Mouse (Mus musculus): ENCODE data around the gene Gm17660. TPM values are rescaled to one million over a fixed set of nuclear protein-coding genes. Genes with fewer than 3 reads are reported as not detected.
"Not testable (repeated sequence)": the region's sequence is repeated elsewhere in the genome, so short reads cannot be mapped to it uniquely, and the experiment has no call there.

Gene Gm17660
- polyA plus RNA-seq, 1 experiment = not detected

- 94% methylated on average over 1 of the region's 1 CpGs for WGBS
- H3K27ac ChIP-seq (ENCODE audit: insufficient read depth, low read depth, low read length) = no peak overlapping the region
- H3K4me3 ChIP-seq (ENCODE audit: insufficient read depth, low read depth, low read length) = no peak overlapping the region
- TF ChIP-seq CTCF (IDR thresholded peaks at IDR 0.05; ENCODE audit: insufficient read depth, low read depth, low read length) (no peak), POLR2A (IDR thresholded peaks at IDR 0.05; ENCODE audit: insufficient read depth, low read depth, low read length) (no peak)
- no peaks in the 10 kb centered on the region for H3K4me1 ChIP-seq (ENCODE audit: control insufficient read depth, insufficient read depth, low read length)
These were observed 40.7 kb downstream of the Gm17660 start for GRCm38 (mm10) chr5:104036686-104037085.

- 60% methylated on average over 1 of the region's 1 CpGs for whole genome bisulfite sequencing
- no peak overlapping the region for H3K4me3 ChIP-seq (ENCODE audit: insufficient read depth, low read depth, low read length)
- no peak for TF ChIP-seq CTCF (IDR thresholded peaks at IDR 0.05; ENCODE audit: insufficient read depth, low read depth, low read length)
- no peak for TF ChIP-seq POLR2A (IDR thresholded peaks at IDR 0.05; ENCODE audit: insufficient read depth, low read depth, low read length)
- H3K27ac ChIP-seq (ENCODE audit: insufficient read depth, low read depth, low read length) = no peak overlapping the region
- H3K4me1 ChIP-seq (ENCODE audit: control insufficient read depth, insufficient read depth, low read length) = no peaks in the 10 kb centered on the region
These were observed 41.6 kb downstream of the Gm17660 start for GRCm38 (mm10) chr5:104035824-104036223.

- Histone ChIP-seq H3K27ac (ENCODE audit: insufficient read depth, low read depth, low read length) (no peak overlapping the region), H3K4me3 (ENCODE audit: insufficient read depth, low read depth, low read length) (no peak overlapping the region), H3K4me1 (ENCODE audit: control insufficient read depth, insufficient read depth, low read length) (no peaks in the 10 kb centered on the region)
- TF ChIP-seq CTCF (IDR thresholded peaks at IDR 0.05; ENCODE audit: insufficient read depth, low read depth, low read length) (no peak), POLR2A (IDR thresholded peaks at IDR 0.05; ENCODE audit: insufficient read depth, low read depth, low read length) (no peak)
These were observed 42.3 kb downstream of the Gm17660 start for GRCm38 (mm10) chr5:104035066-104035465.

GRCm38 (mm10) chr5:104032434-104033097 lies 44.8 kb downstream of the Gm17660 start:
- TF ChIP-seq CTCF (IDR thresholded peaks at IDR 0.05; ENCODE audit: insufficient read depth, low read depth, low read length) = no peak
- no peak for TF ChIP-seq POLR2A (IDR thresholded peaks at IDR 0.05; ENCODE audit: insufficient read depth, low read depth, low read length)
- Histone ChIP-seq H3K27ac (ENCODE audit: insufficient read depth, low read depth, low read length) (no peak overlapping the region), H3K4me1 (ENCODE audit: control insufficient read depth, insufficient read depth, low read length) (no peaks in the 10 kb centered on the region), H3K4me3 (ENCODE audit: insufficient read depth, low read depth, low read length) (no peak overlapping the region)
- WGBS = 82% methylated on average over 2 of the region's 2 CpGs

GRCm38 (mm10) chr5:104025245-104025854 lies 52.1 kb downstream of the Gm17660 start:
- 74% methylated on average over 17 of the region's 17 CpGs for WGBS
- no peak for TF ChIP-seq POLR2A (IDR thresholded peaks at IDR 0.05; ENCODE audit: insufficient read depth, low read depth, low read length)
- TF ChIP-seq CTCF (IDR thresholded peaks at IDR 0.05; ENCODE audit: insufficient read depth, low read depth, low read length) = no peak
- Histone ChIP-seq H3K27ac (ENCODE audit: insufficient read depth, low read depth, low read length) (no peak overlapping the region), H3K4me3 (ENCODE audit: insufficient read depth, low read depth, low read length) (no peak overlapping the region), H3K4me1 (ENCODE audit: control insufficient read depth, insufficient read depth, low read length) (peaks cover 3% of the 10 kb centered on the region; the same call in 1 of the 2 replicates)

- H3K4me1 ChIP-seq (ENCODE audit: control insufficient read depth, insufficient read depth, low read length) = peaks cover 6% of the 10 kb centered on the region
- TF ChIP-seq POLR2A (IDR thresholded peaks at IDR 0.05; ENCODE audit: insufficient read depth, low read depth, low read length) (no peak), CTCF (IDR thresholded peaks at IDR 0.05; ENCODE audit: insufficient read depth, low read depth, low read length) (no peak)
- 78% methylated on average over 11 of the region's 11 CpGs for WGBS
- no peak overlapping the region for H3K4me3 ChIP-seq (ENCODE audit: insufficient read depth, low read depth, low read length)
- H3K27ac ChIP-seq (ENCODE audit: insufficient read depth, low read depth, low read length) = no peak overlapping the region
These were observed 52.6 kb downstream of the Gm17660 start for GRCm38 (mm10) chr5:104024762-104025161.

- H3K4me1 ChIP-seq (ENCODE audit: control insufficient read depth, insufficient read depth, low read length); H3K27ac ChIP-seq (ENCODE audit: insufficient read depth, low read depth, low read length); H3K4me3 ChIP-seq (ENCODE audit: insufficient read depth, low read depth, low read length): not testable (repeated sequence)
- WGBS = 79% methylated on average over 5 of the region's 5 CpGs
These were observed 53.2 kb downstream of the Gm17660 start for GRCm38 (mm10) chr5:104024193-104024592.

- H3K27ac ChIP-seq (ENCODE audit: insufficient read depth, low read depth, low read length) = no peak overlapping the region
- H3K4me1 ChIP-seq (ENCODE audit: control insufficient read depth, insufficient read depth, low read length) = peaks cover 10% of the 10 kb centered on the region
- no peak overlapping the region for H3K4me3 ChIP-seq (ENCODE audit: insufficient read depth, low read depth, low read length)
- WGBS = 80% methylated on average over 8 of the region's 8 CpGs
- TF ChIP-seq CTCF (IDR thresholded peaks at IDR 0.05; ENCODE audit: insufficient read depth, low read depth, low read length) (no peak), POLR2A (IDR thresholded peaks at IDR 0.05; ENCODE audit: insufficient read depth, low read depth, low read length) (no peak)
These were observed 54.0 kb downstream of the Gm17660 start for GRCm38 (mm10) chr5:104023289-104024020.

- TF ChIP-seq CTCF (IDR thresholded peaks at IDR 0.05; ENCODE audit: insufficient read depth, low read depth, low read length) (no peak), POLR2A (IDR thresholded peaks at IDR 0.05; ENCODE audit: insufficient read depth, low read depth, low read length) (no peak)
- peaks cover 12% of the 10 kb centered on the region for H3K4me1 ChIP-seq (ENCODE audit: control insufficient read depth, insufficient read depth, low read length)
- no peak overlapping the region for H3K4me3 ChIP-seq (ENCODE audit: insufficient read depth, low read depth, low read length)
- H3K27ac ChIP-seq (ENCODE audit: insufficient read depth, low read depth, low read length) = peak overlapping the region; percentile 28; the same call in 1 of the 2 replicates
- 28% methylated on average over 5 of the region's 5 CpGs for WGBS
These were observed 54.9 kb downstream of the Gm17660 start for GRCm38 (mm10) chr5:104022558-104022957.

Data from olfactory bulb, adult 2 months (tissue).